In the genomic region with DNA sequence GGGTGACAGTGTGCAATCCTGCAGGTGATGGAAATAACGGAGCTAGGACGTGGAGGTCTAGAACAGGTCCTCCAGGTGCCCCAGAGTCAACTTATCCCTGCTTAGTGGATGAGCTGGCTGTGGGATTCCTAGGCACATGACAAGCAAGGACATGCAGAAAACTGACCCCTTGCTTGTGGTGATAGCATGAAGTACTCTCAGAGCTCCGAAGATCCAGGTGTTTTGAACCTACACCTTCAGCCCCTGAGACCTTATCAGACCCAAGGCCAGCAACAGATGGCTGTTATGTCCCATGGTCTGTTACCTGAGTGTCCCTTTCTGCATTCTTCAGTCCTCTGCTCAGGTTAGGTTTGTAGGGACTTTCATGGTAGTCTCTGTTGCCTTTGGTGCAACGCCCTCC, we compare ENCODE assay signal across 8 mouse cellular contexts. TPM values are rescaled to one million over a fixed set of nuclear protein-coding genes. Genes with fewer than 3 reads are reported as not detected.
DNase-seq lines count a peak whose midpoint lies in the region; ATAC-seq and TF ChIP-seq lines count a peak whose summit lies in the region.

No protein-coding gene starts in this region.

- DNase-seq in left cerebral cortex, adult 2 months (ENCODE audit: extremely low spot score in 1 of 2, low spot score in 2 of 2) = no peak
- no peak for DNase-seq in left cerebral cortex, adult 8-10 months (ENCODE audit: low spot score in 2 of 2)
- DNase-seq in limb, embryonic 11.5 days (ENCODE audit: low spot score) = no peak
- DNase-seq in layer of hippocampus, postnatal 36 days = no peak
- DNase-seq in cerebellum, postnatal 4 days (ENCODE audit: low spot score in 2 of 2) = no peak
- no peak for DNase-seq in left cerebral cortex, postnatal 4 days

- no peaks in the 10 kb centered on the region for H3K9me3 ChIP-seq in embryonic facial prominence, embryonic 12.5 days
- H3K9me3 ChIP-seq in limb, embryonic 11.5 days (ENCODE audit: control insufficient read depth, low read length) = no peaks in the 10 kb centered on the region
- no peaks in the 10 kb centered on the region for H3K9me3 ChIP-seq in neural tube, embryonic 13.5 days

- intact Hi-C loops in left cerebral cortex, adult 2 months (cut with DNase I) = loop anchor here (2.0 kb wide), 1 partner anchor 34 kb away; no protein-coding TSS in a partner anchor
- intact Hi-C loops in left cerebral cortex, postnatal 4 days (cut with DNase I) = no loop called here

- H3K36me3 ChIP-seq in embryonic facial prominence, embryonic 12.5 days = no peaks in the 10 kb centered on the region
- no peaks in the 10 kb centered on the region for H3K36me3 ChIP-seq in limb, embryonic 11.5 days (ENCODE audit: control insufficient read depth, insufficient read depth, low read length)
- no peaks in the 10 kb centered on the region for H3K36me3 ChIP-seq in neural tube, embryonic 13.5 days

- 26% methylated on average over 4 of the region's 4 CpGs for WGBS in embryonic facial prominence, embryonic 12.5 days
- WGBS in limb, embryonic 11.5 days = 12% methylated on average over 4 of the region's 4 CpGs
- 22% methylated on average over 4 of the region's 4 CpGs for WGBS in neural tube, embryonic 13.5 days

- peak overlapping the region; percentile 77 for H3K4me3 ChIP-seq in left cerebral cortex, adult 2 months
- H3K4me3 ChIP-seq in embryonic facial prominence, embryonic 12.5 days = peak overlapping the region; percentile 73
- H3K4me3 ChIP-seq in limb, embryonic 11.5 days (ENCODE audit: low read depth, low read length) = peak overlapping the region; percentile 80
- peak overlapping the region; percentile 83 for H3K4me3 ChIP-seq in neural tube, embryonic 13.5 days

- peaks cover 46% of the 10 kb centered on the region for H3K4me1 ChIP-seq in embryonic facial prominence, embryonic 12.5 days
- H3K4me1 ChIP-seq in limb, embryonic 11.5 days (ENCODE audit: control insufficient read depth, insufficient read depth, low read length) = peaks cover 16% of the 10 kb centered on the region
- H3K4me1 ChIP-seq in neural tube, embryonic 13.5 days (replicated peaks) = peaks cover 75% of the 10 kb centered on the region

- H3K4me2 ChIP-seq in embryonic facial prominence, embryonic 12.5 days (replicated peaks) = peak overlapping the region; percentile 87
- H3K4me2 ChIP-seq in limb, embryonic 11.5 days (ENCODE audit: low read depth, severe bottlenecking) = peak overlapping the region; percentile 88
- H3K4me2 ChIP-seq in neural tube, embryonic 13.5 days = peak overlapping the region; percentile 94

- no peak overlapping the region for H3K27ac ChIP-seq in left cerebral cortex, adult 2 months
- 0 out of 2 replicates have a peak overlapping the region, but pooled peaks have one; percentile 50 for H3K27ac ChIP-seq in embryonic facial prominence, embryonic 12.5 days
- no peak overlapping the region for H3K27ac ChIP-seq in limb, embryonic 11.5 days (replicated peaks; ENCODE audit: low read depth, low read length)
- peak overlapping the region; percentile 57; the same call in 1 of the 2 replicates for H3K27ac ChIP-seq in neural tube, embryonic 13.5 days (replicated peaks)

- no peaks in the 10 kb centered on the region for H3K27me3 ChIP-seq in embryonic facial prominence, embryonic 12.5 days
- H3K27me3 ChIP-seq in limb, embryonic 11.5 days (ENCODE audit: control insufficient read depth, insufficient read depth, low read length) = no peaks in the 10 kb centered on the region
- no peaks in the 10 kb centered on the region for H3K27me3 ChIP-seq in neural tube, embryonic 13.5 days

- no peak for TF ChIP-seq CTCF in left cerebral cortex, adult 2 months (IDR thresholded peaks at IDR 0.05)

- peak overlapping the region; percentile 80 for H3K9ac ChIP-seq in embryonic facial prominence, embryonic 12.5 days
- peak overlapping the region; percentile 89 for H3K9ac ChIP-seq in limb, embryonic 11.5 days (ENCODE audit: low read length)
- peak overlapping the region; percentile 88 for H3K9ac ChIP-seq in neural tube, embryonic 13.5 days

- ATAC-seq in embryonic facial prominence, embryonic 12.5 days (ENCODE audit: insufficient number of reproducible peaks, insufficient read depth, low FRiP score, low TSS enrichment) = no peak
- ATAC-seq in limb, embryonic 11.5 days (ENCODE audit: insufficient number of reproducible peaks, low FRiP score, low TSS enrichment, low read depth) = 0 out of 2 replicates have a peak, but pooled peaks have one; percentile 10
- peak; percentile 3; the same call in 1 of the 2 replicates for ATAC-seq in neural tube, embryonic 13.5 days (ENCODE audit: low read depth)

RNA-seq across cellular contexts. Expression of a gene that starts 2.0 kb away (rescaled TPM):
- 100 to 1,000 TPM; 134 to 141 TPM for total RNA-seq in left cerebral cortex, adult 2 months (2021)
- 100 to 1,000 TPM; 173 to 178 (median 176) TPM for total RNA-seq in left cerebral cortex, adult 8-10 months (2022)
- 205 and 228 TPM in 2 replicates for polyA plus RNA-seq in embryonic facial prominence, embryonic 12.5 days (2016; fragmentation: Nextera tagmentation; extraction: Ambion mirVana)
- 165 and 173 TPM in 2 replicates for polyA plus RNA-seq in limb, embryonic 11.5 days (2014; fragmentation: Nextera tagmentation; extraction: Ambion mirVana)
- polyA plus RNA-seq in neural tube, embryonic 13.5 days (2015; fragmentation: Nextera tagmentation; extraction: Ambion mirVana) = 271 and 304 TPM in 2 replicates
- total RNA-seq in layer of hippocampus, postnatal 36 days (2021) = 100 to 1,000 TPM; 129 to 137 TPM
- 100 to 1,000 TPM; 122 to 129 TPM for total RNA-seq in left cerebral cortex, postnatal 4 days (2021)

Comparison
In these comparisons a context has a peak if more than half of its experiments do, and no peak if none do; other contexts are left out.
1. H3K27ac ChIP-seq: peak in embryonic facial prominence, embryonic 12.5 days (single experiment) and neural tube, embryonic 13.5 days (single experiment); none in left cerebral cortex, adult 2 months (single experiment) and limb, embryonic 11.5 days (single experiment).
2. Peak in every context shown above with its lines, with median percentiles within 50 percentile points of each other: H3K4me3 ChIP-seq, H3K4me2 ChIP-seq and H3K9ac ChIP-seq.